Mouse (Mus musculus): ENCODE measurements around the gene Ccr4.
A peak's percentile ranks its signal among the peaks of the same experiment; 100 is the strongest.

The Ccr4 gene

DNA sequence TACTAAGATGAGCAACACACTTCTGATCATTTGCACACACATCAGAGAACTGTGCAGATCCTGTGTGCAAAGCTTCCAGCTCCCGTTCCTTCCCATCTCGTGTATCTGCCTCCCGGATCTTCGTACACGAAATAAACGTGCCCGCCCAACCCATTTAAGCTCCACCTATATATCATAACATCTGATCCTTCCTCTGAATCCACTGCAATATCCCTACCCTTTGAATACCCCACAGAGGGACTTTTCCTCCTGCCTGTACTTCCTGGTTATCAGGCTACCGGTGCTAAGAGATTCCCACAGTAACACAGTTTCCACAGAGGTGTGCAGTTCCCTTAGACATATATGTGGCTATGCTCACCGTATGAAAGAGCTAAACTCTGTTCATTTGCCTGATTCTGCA lies at the start of gene Ccr4:
TSS of gene Ccr4 (minus strand) at position 101 of the 400 bp plus-strand sequence.
- no peak for DNase-seq

- DNase-seq = no peak
These were observed 49.1 kb upstream of the Ccr4 start for GRCm38 (mm10) chr9:114553828-114554227.

- no peak for DNase-seq
These were observed 45.3 kb upstream of the Ccr4 start for GRCm38 (mm10) chr9:114550033-114550432.

GRCm38 (mm10) chr9:114549117-114549516 lies 44.4 kb upstream of the Ccr4 start:
- no peak for DNase-seq

DNA sequence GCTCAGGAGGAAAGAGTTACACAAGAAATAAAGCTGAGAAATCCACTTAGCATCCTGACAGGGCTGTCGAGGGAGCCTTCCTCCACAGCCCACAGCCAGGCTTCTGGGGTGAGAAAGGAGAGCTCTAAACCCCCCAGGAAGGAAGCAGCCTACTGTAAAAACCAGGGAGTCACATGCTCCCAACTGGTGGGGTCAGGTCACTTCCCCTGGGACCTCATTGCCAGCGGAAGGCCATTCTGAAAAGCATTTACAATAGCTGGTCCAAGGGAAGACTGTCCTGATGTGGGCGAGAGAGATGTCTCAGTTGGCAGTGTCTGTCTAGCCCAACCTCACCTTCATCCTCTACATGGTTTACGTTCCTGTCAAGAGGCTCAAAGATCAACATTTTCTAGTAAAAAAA lies 43.8 kb upstream of the Ccr4 start:
- no peak for DNase-seq

- peak; percentile 52 for DNase-seq
These were observed 42.9 kb upstream of the Ccr4 start for GRCm38 (mm10) chr9:114547643-114548077.

DNA sequence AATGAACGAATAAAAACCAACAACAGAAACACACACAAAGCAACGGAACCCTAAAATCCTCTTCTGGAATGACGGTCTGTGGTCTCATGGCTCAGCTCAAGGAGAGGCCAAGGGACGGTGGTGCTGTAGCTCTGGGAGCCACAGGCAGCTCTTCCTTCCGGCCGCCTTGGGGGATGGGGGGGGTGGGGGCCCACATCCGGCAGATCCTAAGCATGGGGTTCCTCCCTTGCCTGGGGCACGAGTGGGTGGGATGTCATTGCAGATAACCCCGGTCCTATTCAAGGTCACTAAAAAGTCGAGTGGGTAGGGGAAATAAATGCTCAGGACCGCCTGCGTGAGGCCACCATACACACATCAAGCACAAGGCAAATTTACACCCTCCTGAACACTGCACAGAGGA lies 42.0 kb upstream of the Ccr4 start:
- DNase-seq = no peak

- no peak for DNase-seq
These were observed 40.2 kb upstream of the Ccr4 start for GRCm38 (mm10) chr9:114544754-114545393.

GRCm38 (mm10) chr9:114543882-114544753 lies 39.4 kb upstream of the Ccr4 start:
- DNase-seq = peak; percentile 55

- DNase-seq = no peak
These were observed 36.6 kb upstream of the Ccr4 start for GRCm38 (mm10) chr9:114541279-114541741.

DNA sequence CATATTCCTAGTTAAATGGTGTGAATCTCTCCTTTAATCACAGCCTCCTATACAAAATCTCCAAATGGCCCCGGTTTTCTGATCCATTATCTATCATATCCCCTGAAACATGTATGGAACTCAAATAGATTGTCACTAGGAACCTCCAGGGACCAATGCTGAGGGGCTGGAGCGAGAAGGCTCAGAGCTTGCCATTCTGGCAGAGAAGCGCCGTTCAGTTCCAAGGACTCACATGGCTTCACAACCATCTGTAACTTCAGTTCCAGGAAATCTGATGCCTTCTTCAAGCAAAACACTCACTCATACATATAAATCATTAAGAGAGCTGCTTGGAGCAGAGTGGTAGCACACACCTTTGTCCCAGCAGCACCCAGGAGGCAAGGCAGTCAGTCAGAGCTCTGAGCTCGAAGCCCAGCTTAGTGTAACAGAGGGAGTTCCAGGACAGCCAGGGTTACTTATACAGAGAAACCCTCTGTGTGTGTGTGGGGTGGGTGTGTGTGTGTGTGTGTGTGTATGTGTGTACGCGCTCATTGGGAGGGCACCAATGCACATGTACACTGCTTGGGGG lies 34.4 kb upstream of the Ccr4 start:
- no peak for DNase-seq

DNA sequence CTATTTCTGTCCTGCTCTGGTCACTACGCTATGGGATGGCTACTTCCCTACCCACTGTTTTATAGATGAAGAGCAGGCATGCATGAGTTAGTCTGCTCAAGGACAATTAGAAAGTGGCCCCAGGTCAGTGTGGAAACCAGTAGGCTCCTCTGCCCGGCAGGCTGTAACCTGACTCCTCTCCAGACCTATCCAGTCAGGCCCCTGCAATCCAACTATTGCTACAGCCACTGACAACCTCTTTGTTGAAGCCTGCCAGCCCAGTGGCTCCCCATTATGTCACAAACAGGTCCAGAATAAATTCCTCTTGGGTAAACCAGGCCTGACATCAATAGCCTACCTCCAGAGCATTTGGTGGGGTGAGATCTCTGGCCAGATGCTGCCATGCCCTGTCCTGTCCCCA lies 31.9 kb upstream of the Ccr4 start:
- no peak for DNase-seq

GRCm38 (mm10) chr9:114534747-114535517 lies 30.2 kb upstream of the Ccr4 start:
- DNase-seq = no peak

GRCm38 (mm10) chr9:114533848-114534247 lies 29.1 kb upstream of the Ccr4 start:
- no peak for DNase-seq

GRCm38 (mm10) chr9:114531276-114531675 lies 26.6 kb upstream of the Ccr4 start:
- peak; percentile 63 for DNase-seq

- peak; percentile 49 for DNase-seq
These were observed 23.9 kb upstream of the Ccr4 start for GRCm38 (mm10) chr9:114528680-114529048.

DNA sequence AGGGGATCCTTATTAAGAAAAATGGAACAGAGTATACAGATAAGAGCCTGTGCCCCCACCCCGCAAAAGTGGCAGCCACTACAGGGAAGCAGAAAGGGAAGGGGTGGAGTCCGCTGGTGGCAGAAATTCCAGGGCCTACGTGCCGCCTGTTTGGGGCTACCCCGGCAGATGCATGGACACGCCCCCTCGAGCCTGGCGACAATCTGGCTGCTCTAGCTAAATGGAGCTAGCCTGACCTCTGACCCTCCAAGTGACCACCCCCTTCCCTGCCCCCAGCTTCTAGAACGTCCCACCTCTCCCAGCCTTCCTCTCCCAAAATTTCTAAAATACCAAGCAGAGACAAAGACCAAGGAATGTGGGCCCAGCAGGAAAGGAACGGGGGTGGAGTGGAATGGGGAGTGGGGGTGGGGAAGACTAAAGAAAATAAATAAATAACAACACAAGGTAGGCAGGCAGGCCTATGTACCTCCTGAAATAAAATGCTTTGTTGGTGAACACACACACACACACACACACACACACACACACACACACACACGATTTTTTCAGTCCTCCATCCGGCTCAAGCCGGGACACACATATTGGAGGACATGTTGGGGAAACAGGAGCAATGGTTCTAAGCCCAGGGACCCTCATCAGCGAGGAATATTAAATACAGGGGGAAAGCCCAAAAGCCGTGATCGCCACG lies 23.4 kb upstream of the Ccr4 start:
- peak; percentile 52 for DNase-seq

GRCm38 (mm10) chr9:114527085-114527484 lies 22.4 kb upstream of the Ccr4 start:
- peak; percentile 70 for DNase-seq

- DNase-seq = no peak
These were observed 21.9 kb upstream of the Ccr4 start for GRCm38 (mm10) chr9:114526581-114526980.

DNA sequence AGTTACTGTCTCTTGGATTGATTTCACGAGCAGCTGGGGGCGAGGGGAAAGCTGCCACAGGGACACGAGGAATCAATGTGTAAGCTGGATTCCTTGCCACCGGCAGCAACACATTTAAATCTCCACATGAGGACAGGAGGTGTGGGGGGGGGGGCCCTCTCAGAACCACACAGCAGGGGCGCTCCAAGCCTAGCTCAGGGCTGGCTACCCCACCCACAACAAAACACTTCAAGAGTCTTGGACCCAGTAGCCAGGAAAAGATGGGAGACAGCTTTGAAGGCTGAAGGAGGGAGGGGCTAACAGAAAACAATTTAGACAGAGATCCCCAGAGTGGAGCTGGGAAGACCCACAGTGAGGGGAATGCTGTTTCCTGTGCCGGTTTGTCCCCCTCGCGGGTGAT lies 21.2 kb upstream of the Ccr4 start:
- DNase-seq = no peak

- DNase-seq = no peak
These were observed 20.4 kb upstream of the Ccr4 start for GRCm38 (mm10) chr9:114525073-114525633.

GRCm38 (mm10) chr9:114522501-114522900 lies 17.8 kb upstream of the Ccr4 start:
- no peak for DNase-seq

All from kidney, postnatal 14 days (tissue).